8 mouse cellular contexts compared by ENCODE assay signal in genomic region chr17:79713276-79713642, GRCm38 (mm10). TPM values are rescaled to one million over a fixed set of nuclear protein-coding genes. Genes with fewer than 3 reads are reported as not detected.
DNase-seq lines count a peak whose midpoint lies in the region; ATAC-seq and TF ChIP-seq lines count a peak whose summit lies in the region.

No protein-coding gene starts in this region.

- TF ChIP-seq POLR2A in embryonic fibroblast, embryonic 13.5 days (IDR thresholded peaks at IDR 0.05; ENCODE audit: low read depth, low read length) = peak; percentile 31; the same call in 1 of the 2 replicates

- H3K27me3 ChIP-seq in lung, embryonic 16.5 days (ENCODE audit: control insufficient read depth, insufficient read depth, low read depth, low read length) = peaks cover 48% of the 10 kb centered on the region
- H3K27me3 ChIP-seq in intestine, embryonic 14.5 days (replicated peaks; ENCODE audit: control insufficient read depth, insufficient read depth, low read length) = peaks cover 66% of the 10 kb centered on the region
- H3K27me3 ChIP-seq in midbrain, embryonic 16.5 days (ENCODE audit: control insufficient read depth, insufficient read depth, low read depth, low read length) = peaks cover 47% of the 10 kb centered on the region

- ATAC-seq in lung, embryonic 16.5 days (ENCODE audit: low read depth) = no peak
- ATAC-seq in intestine, embryonic 14.5 days (replicated peaks; ENCODE audit: low FRiP score, low TSS enrichment, low read depth) = no peak
- ATAC-seq in midbrain, embryonic 16.5 days = no peak

- under 1% methylated on average over 24 of the region's 24 CpGs for WGBS in lung, embryonic 16.5 days
- WGBS in intestine, embryonic 14.5 days = 1% methylated on average over 24 of the region's 24 CpGs
- WGBS in midbrain, embryonic 16.5 days = 0% methylated on average over 24 of the region's 24 CpGs

- DNase-seq in lung, adult 18-20 months = no peak
- peak; percentile 79 for DNase-seq in intestine, embryonic 14.5 days (ENCODE audit: low spot score)
- no peak for DNase-seq in adrenal gland, postnatal 36 days
- DNase-seq in frontal cortex, postnatal 25 days (ENCODE audit: low spot score in 2 of 2) = no peak
- no peak for DNase-seq in spleen, postnatal 4 days (ENCODE audit: low spot score in 2 of 2)

- H3K4me2 ChIP-seq in lung, embryonic 16.5 days (ENCODE audit: low read depth, low read length) = peak overlapping the region; percentile 79
- H3K4me2 ChIP-seq in intestine, embryonic 14.5 days (ENCODE audit: low read length) = peak overlapping the region; percentile 86
- H3K4me2 ChIP-seq in midbrain, embryonic 16.5 days (ENCODE audit: low read length) = peak overlapping the region; percentile 95

- no peaks in the 10 kb centered on the region for H3K9me3 ChIP-seq in lung, embryonic 16.5 days (ENCODE audit: control insufficient read depth, low read length)
- no peaks in the 10 kb centered on the region for H3K9me3 ChIP-seq in intestine, embryonic 14.5 days (ENCODE audit: control insufficient read depth, low read length)
- H3K9me3 ChIP-seq in midbrain, embryonic 16.5 days (replicated peaks; ENCODE audit: control insufficient read depth, low read length, poor library complexity, severe bottlenecking) = no peaks in the 10 kb centered on the region

- H3K4me3 ChIP-seq in lung, embryonic 16.5 days (ENCODE audit: low read length) = peak overlapping the region; percentile 46
- H3K4me3 ChIP-seq in embryonic fibroblast, embryonic 13.5 days (ENCODE audit: insufficient read depth, low read length) = peak overlapping the region; percentile 47
- H3K4me3 ChIP-seq in intestine, embryonic 14.5 days (ENCODE audit: low read depth, low read length) = peak overlapping the region; percentile 51
- peak overlapping the region; percentile 52 for H3K4me3 ChIP-seq in midbrain, embryonic 16.5 days (ENCODE audit: low read depth, low read length)

- TF ChIP-seq CTCF in embryonic fibroblast, embryonic 13.5 days (IDR thresholded peaks at IDR 0.05; ENCODE audit: borderline replicate concordance, insufficient read depth, low read length) = no peak

- peaks cover 28% of the 10 kb centered on the region for H3K4me1 ChIP-seq in lung, embryonic 16.5 days (replicated peaks; ENCODE audit: control insufficient read depth, insufficient read depth, low read length)
- 0 out of 2 replicates have a peak, but pooled peaks cover 3% of the 10 kb centered on the region for H3K4me1 ChIP-seq in embryonic fibroblast, embryonic 13.5 days (ENCODE audit: control insufficient read depth, insufficient read depth, low read length)
- peaks cover 17% of the 10 kb centered on the region for H3K4me1 ChIP-seq in intestine, embryonic 14.5 days (replicated peaks; ENCODE audit: control insufficient read depth, insufficient read depth, low read length)
- peaks cover 27% of the 10 kb centered on the region for H3K4me1 ChIP-seq in midbrain, embryonic 16.5 days (ENCODE audit: control insufficient read depth, insufficient read depth, low read length)

- no peak overlapping the region for H3K27ac ChIP-seq in lung, embryonic 16.5 days (ENCODE audit: low read length)
- peak overlapping the region; percentile 97 for H3K27ac ChIP-seq in embryonic fibroblast, embryonic 13.5 days (ENCODE audit: insufficient read depth, low read length)
- peak overlapping the region; percentile 38; the same call in 1 of the 2 replicates for H3K27ac ChIP-seq in intestine, embryonic 14.5 days (ENCODE audit: low read depth)
- no peak overlapping the region for H3K27ac ChIP-seq in midbrain, embryonic 16.5 days (ENCODE audit: low read length)

- H3K9ac ChIP-seq in lung, embryonic 16.5 days (ENCODE audit: low read length) = peak overlapping the region; percentile 50
- peak overlapping the region; percentile 48 for H3K9ac ChIP-seq in intestine, embryonic 14.5 days (ENCODE audit: low read length)
- H3K9ac ChIP-seq in midbrain, embryonic 16.5 days (ENCODE audit: low read depth, low read length) = peak overlapping the region; percentile 62

- H3K36me3 ChIP-seq in lung, embryonic 16.5 days (ENCODE audit: control insufficient read depth, insufficient read depth, low read length) = no peaks in the 10 kb centered on the region
- no peaks in the 10 kb centered on the region for H3K36me3 ChIP-seq in intestine, embryonic 14.5 days (ENCODE audit: control insufficient read depth, insufficient read depth, low read length)
- no peaks in the 10 kb centered on the region for H3K36me3 ChIP-seq in midbrain, embryonic 16.5 days (ENCODE audit: control insufficient read depth, insufficient read depth, low read length)

RNA-seq across cellular contexts. Expression of gene Cyp1b1, which starts 1.6 kb away (rescaled TPM):
- 5.1 and 5.3 TPM in 2 replicates for polyA plus RNA-seq in lung, embryonic 16.5 days (2015; fragmentation: Nextera tagmentation; extraction: Ambion mirVana)
- 527 and 533 TPM in 2 replicates for polyA plus RNA-seq in embryonic fibroblast, embryonic 13.5 days (2011; ENCODE audit: insufficient read length, low read depth, missing spikeins)
- polyA plus RNA-seq in intestine, embryonic 14.5 days (2014; fragmentation: Nextera tagmentation; extraction: Ambion mirVana) = 11.2 and 13.3 TPM in 2 replicates
- polyA plus RNA-seq in midbrain, embryonic 16.5 days (2015; fragmentation: Nextera tagmentation; extraction: Ambion mirVana) = 4.8 and 5.0 TPM in 2 replicates
- 10 to 100 TPM; 33.9 to 38.1 TPM for total RNA-seq in adrenal gland, postnatal 36 days (2021)

Comparison
In these comparisons a context has a peak if more than half of its experiments do, and no peak if none do; other contexts are left out.
1. H3K27ac ChIP-seq: peak in embryonic fibroblast, embryonic 13.5 days (single experiment) and intestine, embryonic 14.5 days (single experiment); none in lung, embryonic 16.5 days (single experiment) and midbrain, embryonic 16.5 days (single experiment).
2. RNA of gene Cyp1b1, which starts 1.6 kb away (polyA plus RNA-seq): 527 to 533 TPM in embryonic fibroblast, embryonic 13.5 days; 11.2 to 13.3 TPM in intestine, embryonic 14.5 days, 5.1 to 5.3 TPM in lung, embryonic 16.5 days and 4.8 to 5.0 TPM in midbrain, embryonic 16.5 days; every median in the first group is over 10 times any median in the second.
3. Peak in every context shown above with its lines, with median percentiles within 50 percentile points of each other: H3K4me2 ChIP-seq, H3K4me3 ChIP-seq and H3K9ac ChIP-seq.